Mouse (Mus musculus): Measurements from ENCODE around the gene Ice1. TPM values are rescaled to one million over a fixed set of nuclear protein-coding genes. Genes with fewer than 3 reads are reported as not detected.

Gene Ice1
- total RNA-seq (2015; ENCODE audit: low replicate concordance): 4.2 and 13.4 TPM in 2 replicates
- 4.6 and 6.0 TPM in 2 replicates for total RNA-seq (2017; ENCODE audit: low replicate concordance)

- peak; percentile 44; the same call in 1 of the 2 replicates for ATAC-seq (replicated peaks; ENCODE audit: low FRiP score, poor library complexity, severe bottlenecking)
These were observed at the start of gene Ice1 for GRCm38 (mm10) chr13:70637282-70637661. TSS of gene Ice1 (minus strand) at chr13:70637634.

- ATAC-seq (replicated peaks; ENCODE audit: low FRiP score, poor library complexity, severe bottlenecking): no peak
These were observed 48.4 kb upstream of the Ice1 start for GRCm38 (mm10) chr13:70685825-70686224.

- no peak for ATAC-seq (replicated peaks; ENCODE audit: low FRiP score, poor library complexity, severe bottlenecking)
These were observed 47.7 kb upstream of the Ice1 start for GRCm38 (mm10) chr13:70684976-70685609.

- ATAC-seq (replicated peaks; ENCODE audit: low FRiP score, poor library complexity, severe bottlenecking): no peak
These were observed 44.2 kb upstream of the Ice1 start for GRCm38 (mm10) chr13:70681411-70682183.

- ATAC-seq (replicated peaks; ENCODE audit: low FRiP score, poor library complexity, severe bottlenecking): no peak
These were observed 42.9 kb upstream of the Ice1 start for GRCm38 (mm10) chr13:70680316-70680715.

- ATAC-seq (replicated peaks; ENCODE audit: low FRiP score, poor library complexity, severe bottlenecking): no peak
These were observed 40.3 kb upstream of the Ice1 start for GRCm38 (mm10) chr13:70677689-70678088.

GRCm38 (mm10) chr13:70676243-70677183 lies 39.1 kb upstream of the Ice1 start:
- ATAC-seq (replicated peaks; ENCODE audit: low FRiP score, poor library complexity, severe bottlenecking): no peak

GRCm38 (mm10) chr13:70674998-70675397 lies 37.6 kb upstream of the Ice1 start:
- no peak for ATAC-seq (replicated peaks; ENCODE audit: low FRiP score, poor library complexity, severe bottlenecking)

GRCm38 (mm10) chr13:70670080-70670479 lies 32.6 kb upstream of the Ice1 start:
- no peak for ATAC-seq (replicated peaks; ENCODE audit: low FRiP score, poor library complexity, severe bottlenecking)

GRCm38 (mm10) chr13:70659715-70660114 lies 22.3 kb upstream of the Ice1 start:
- no peak for ATAC-seq (replicated peaks; ENCODE audit: low FRiP score, poor library complexity, severe bottlenecking)

GRCm38 (mm10) chr13:70656741-70657140 lies 19.3 kb upstream of the Ice1 start:
- ATAC-seq (replicated peaks; ENCODE audit: low FRiP score, poor library complexity, severe bottlenecking): no peak

- ATAC-seq (replicated peaks; ENCODE audit: low FRiP score, poor library complexity, severe bottlenecking): no peak
These were observed 18.9 kb upstream of the Ice1 start for GRCm38 (mm10) chr13:70656329-70656728.

GRCm38 (mm10) chr13:70655570-70655969 lies 18.1 kb upstream of the Ice1 start:
- no peak for ATAC-seq (replicated peaks; ENCODE audit: low FRiP score, poor library complexity, severe bottlenecking)

- ATAC-seq (replicated peaks; ENCODE audit: low FRiP score, poor library complexity, severe bottlenecking): no peak
These were observed 16.8 kb upstream of the Ice1 start for GRCm38 (mm10) chr13:70654091-70654770.

GRCm38 (mm10) chr13:70653457-70653856 lies 16.0 kb upstream of the Ice1 start:
- no peak for ATAC-seq (replicated peaks; ENCODE audit: low FRiP score, poor library complexity, severe bottlenecking)

GRCm38 (mm10) chr13:70650011-70650436 lies 12.6 kb upstream of the Ice1 start:
- no peak for ATAC-seq (replicated peaks; ENCODE audit: low FRiP score, poor library complexity, severe bottlenecking)

- no peak for ATAC-seq (replicated peaks; ENCODE audit: low FRiP score, poor library complexity, severe bottlenecking)
These were observed 8.6 kb upstream of the Ice1 start for GRCm38 (mm10) chr13:70645968-70646505.

GRCm38 (mm10) chr13:70644083-70644462 lies 6.6 kb upstream of the Ice1 start:
- no peak for ATAC-seq (replicated peaks; ENCODE audit: low FRiP score, poor library complexity, severe bottlenecking)

GRCm38 (mm10) chr13:70643408-70644082 lies 6.1 kb upstream of the Ice1 start:
- 0 out of 2 replicates have a peak, but pooled peaks have one; percentile 57 for ATAC-seq (replicated peaks; ENCODE audit: low FRiP score, poor library complexity, severe bottlenecking)
